Mouse (Mus musculus) urinary bladder, postnatal 14 days (tissue): ENCODE data around the gene Pvalb.

Source experiments
- DNase-seq: peaks from one replicate; pipeline ENCODE4 v3.0.0; 2021; ENCODE audit warnings: low spot score

The Pvalb gene

GRCm38 (mm10) chr15:78158335-78158734, 47.9 kb downstream of the Pvalb start:
- no peak for DNase-seq

GRCm38 (mm10) chr15:78157824-78158223, 48.4 kb downstream of the Pvalb start:
- no peak for DNase-seq

GRCm38 (mm10) chr15:78157330-78157729, 48.9 kb downstream of the Pvalb start:
- no peak for DNase-seq

- DNase-seq: no peak
Measured at GRCm38 (mm10) chr15:78155421-78155820, 50.8 kb downstream of the Pvalb start.

- no peak for DNase-seq
Measured at GRCm38 (mm10) chr15:78153045-78153775, 53.0 kb downstream of the Pvalb start.

GRCm38 (mm10) chr15:78148565-78148964, 57.6 kb downstream of the Pvalb start:
- DNase-seq: no peak
